Mouse (Mus musculus) right cerebral cortex, postnatal 4 days (tissue): ENCODE results near the gene Arf4.
"Not testable (repeated sequence)": the region's sequence is repeated elsewhere in the genome, so short reads cannot be mapped to it uniquely, and the experiment has no call there.

Experiments used
- DNase-seq: peaks from one replicate; pipeline ENCODE4 v3.0.0-alpha.2; 2022

The Arf4 gene

DNA sequence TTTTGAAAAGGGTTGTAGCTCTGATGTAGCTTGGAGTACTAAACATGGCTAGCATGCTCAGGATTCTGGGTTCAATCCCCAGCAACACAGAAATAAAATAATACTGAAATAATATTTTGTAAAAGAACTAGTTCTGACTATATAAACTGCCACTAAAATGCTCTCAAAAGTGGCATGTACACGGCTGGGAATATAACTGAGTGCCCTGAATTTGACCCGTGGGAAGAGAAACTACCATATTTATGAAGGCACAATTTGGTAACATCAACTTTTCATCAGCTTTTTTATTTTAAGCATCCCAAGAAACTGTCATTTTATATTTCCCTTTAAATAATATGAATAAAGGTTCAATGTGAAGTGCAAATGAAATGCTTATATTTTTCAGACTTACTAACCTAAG is 26.0 kb downstream of the Arf4 start:
- DNase-seq = no peak

DNA sequence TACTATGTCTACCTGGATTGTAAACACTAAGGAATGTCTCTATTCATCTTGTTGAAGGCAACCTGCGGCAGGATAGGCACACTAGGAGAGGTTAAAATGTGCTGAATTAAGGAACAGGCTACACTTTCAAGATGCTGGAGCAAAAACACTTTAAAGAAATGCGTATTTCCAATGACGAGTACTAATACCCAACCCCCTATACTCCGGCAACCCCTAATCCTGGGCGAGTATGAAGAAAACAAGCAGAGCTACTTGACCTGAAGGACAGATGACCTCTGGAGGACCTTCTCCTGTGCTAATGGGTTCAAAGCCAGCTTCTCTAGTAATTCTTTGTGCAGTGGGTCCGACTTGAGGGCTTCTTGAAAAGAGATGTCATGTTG is 30.1 kb downstream of the Arf4 start:
- DNase-seq = no peak

DNA sequence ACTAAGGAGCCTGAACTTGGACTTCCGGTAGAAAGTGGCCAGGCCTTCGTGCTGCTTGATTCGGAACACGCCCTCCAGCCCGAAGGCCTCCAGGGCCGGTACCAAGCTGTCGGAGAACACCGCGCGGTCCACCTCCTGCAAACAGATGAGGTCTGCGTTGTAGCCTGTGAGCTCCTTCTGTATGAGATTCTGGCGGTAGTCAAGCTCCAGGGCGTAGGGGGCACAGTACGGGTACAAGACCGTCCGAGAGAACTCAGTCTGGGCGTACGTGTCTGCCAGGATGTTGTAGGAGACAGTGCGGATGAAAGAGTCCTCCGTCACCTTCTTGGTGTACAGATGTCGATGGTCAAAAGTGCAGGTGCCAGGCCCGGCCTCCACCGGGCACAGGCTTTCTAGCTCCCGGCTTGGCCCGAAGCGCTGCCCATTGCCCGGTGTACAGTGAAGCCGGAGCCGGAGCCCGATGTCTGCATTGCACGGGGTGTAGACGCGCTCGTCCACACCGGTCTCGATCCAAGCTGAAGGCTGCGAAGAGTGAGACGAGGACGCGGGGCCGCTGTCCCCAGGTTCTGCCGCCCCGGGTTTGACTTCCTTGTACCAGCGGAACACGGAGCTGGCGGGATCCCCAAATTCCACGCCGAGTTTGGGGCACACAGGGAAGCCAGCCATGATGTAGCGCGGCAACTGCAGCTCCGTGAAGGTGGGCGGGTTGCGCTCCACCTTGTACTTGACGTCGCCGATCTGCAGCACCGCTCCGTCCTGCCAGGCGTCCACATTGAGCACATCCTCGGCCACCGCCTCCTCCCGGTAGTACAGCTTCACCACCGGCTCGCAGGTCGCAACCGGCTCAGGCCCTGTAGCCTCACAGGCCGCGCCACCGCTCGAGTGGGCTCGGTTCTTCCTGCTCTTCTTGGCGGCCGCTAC is 30.8 kb downstream of the Arf4 start:
- peak; percentile 39 for DNase-seq

DNA sequence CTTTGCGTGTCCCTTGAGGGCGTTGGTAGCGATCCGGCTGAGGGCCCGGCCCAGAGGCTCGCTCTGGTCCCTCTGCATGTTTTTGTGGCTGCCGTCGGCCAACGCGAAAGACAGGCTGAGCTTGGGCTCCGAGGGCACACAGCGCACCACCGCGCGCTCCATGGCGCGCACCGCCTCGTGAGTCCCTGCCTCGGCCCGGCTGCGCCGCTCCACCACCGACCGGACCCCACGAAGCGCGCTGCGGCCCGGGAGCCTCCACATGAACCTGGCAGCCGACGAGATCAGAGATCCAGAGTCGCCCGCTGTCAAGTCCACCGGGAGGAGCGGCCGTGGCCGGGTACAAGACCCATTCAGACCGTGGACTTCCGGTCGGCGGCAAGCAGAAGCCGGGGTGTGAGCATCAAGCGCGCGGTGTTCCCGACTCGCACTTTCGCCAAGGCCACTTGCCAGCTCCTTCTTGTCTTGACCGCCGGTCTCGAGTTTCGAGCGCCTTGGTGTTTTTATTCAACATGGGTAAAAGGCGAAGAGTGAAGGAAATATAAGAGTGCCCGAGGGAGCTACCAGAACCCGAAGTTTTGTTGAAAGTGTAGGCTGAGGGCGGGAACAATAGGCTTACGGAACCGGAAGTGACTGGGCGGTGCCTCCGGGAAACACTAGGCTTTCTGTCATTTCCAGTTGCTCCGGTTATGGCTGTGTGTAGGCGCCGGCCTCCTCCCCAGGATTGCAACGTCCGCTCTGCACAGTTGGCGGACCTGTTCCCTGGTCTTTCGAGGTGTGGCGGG is 31.6 kb downstream of the Arf4 start, which contains the start of gene Pde12:
Gene Pde12, minus strand, starts transcription at position 592 of the 782 bp plus-strand sequence.
- DNase-seq = peak; percentile 77

DNA sequence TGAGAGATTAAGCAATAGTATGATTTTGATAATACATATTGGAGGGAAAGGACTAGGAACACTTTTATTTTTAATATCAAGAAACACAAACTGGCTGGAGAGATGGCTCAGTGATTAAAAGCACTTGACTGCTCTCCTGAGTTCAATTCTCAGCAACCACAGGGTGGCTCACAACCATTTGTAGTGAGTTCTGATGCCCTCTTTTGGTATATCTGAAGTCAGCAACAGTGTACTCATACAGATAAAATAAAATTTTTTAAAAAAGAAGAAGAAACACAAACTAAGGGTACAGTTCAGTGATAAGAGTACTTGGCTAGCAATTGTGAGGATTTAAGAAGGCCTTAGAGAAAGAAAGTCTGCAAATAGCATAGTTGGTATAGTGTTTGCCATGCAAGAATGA is 33.1 kb downstream of the Arf4 start:
- DNase-seq = no peak

DNA sequence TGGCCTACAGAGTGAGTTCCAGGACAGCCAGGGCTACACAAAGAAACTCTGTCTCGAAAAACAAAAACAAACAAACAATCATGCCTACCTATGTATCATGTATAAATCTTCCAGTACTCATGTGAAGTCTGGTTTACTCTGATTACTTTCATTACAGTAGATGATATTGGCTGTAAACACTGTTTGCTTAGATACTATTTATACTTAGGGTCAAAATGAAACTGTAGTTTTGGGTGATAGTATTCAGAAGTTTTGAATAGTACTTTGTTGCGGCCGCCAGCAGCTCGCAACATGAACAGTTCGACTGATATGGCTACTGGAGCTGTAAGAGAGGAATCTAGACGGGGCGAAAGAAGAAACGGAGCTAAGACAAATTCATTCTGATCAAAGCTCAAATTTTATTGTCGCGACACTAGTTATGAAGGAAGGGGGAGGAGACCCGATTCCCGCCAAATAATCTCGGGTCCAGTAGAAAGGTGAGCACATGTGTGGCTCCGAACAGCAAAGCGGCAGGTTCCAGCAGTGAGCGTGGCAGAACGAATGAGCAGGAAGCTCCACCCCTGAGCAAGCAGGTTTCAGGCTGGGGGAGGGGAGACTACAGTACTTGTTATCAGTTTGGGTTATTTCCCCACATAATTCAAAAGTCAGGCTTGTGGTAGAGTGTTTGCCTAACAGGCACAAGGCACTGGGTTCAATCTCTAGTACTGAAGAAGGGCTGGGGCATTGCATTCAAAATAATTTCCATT is 34.2 kb downstream of the Arf4 start:
- not testable (repeated sequence) for DNase-seq

DNA sequence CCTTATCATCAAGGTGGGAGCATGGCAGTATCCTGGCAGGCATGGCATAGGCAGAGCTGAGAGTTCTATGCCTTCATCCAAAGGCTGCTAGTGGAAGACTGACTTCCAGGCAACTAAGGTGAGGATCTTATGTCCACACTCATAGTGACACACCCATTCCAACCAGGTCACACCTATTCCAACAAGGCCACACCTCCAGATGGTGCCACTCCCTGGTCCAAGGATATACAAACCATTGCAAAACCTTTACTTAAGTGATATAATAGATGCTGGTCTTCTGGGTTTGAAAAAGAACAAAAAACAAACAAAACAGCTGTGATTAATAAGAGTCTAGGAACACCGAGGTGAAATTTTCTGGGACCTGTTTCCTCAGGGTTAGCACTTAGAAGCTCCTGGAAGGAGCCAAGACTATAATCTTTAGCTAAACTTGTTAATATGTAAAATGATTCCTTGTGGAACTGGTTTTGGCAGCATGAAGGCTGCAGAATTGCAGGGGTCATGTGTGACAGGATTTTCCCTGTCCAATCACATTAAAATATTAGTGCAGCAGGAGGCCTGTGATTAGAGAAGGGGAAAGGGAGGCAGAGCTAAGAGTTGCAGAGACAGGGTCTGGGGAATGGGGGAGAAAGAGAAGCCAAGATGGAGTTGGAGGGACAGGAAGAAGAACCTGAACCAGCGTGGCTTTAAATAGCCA is 36.7 kb downstream of the Arf4 start:
- not testable (repeated sequence) for DNase-seq

DNA sequence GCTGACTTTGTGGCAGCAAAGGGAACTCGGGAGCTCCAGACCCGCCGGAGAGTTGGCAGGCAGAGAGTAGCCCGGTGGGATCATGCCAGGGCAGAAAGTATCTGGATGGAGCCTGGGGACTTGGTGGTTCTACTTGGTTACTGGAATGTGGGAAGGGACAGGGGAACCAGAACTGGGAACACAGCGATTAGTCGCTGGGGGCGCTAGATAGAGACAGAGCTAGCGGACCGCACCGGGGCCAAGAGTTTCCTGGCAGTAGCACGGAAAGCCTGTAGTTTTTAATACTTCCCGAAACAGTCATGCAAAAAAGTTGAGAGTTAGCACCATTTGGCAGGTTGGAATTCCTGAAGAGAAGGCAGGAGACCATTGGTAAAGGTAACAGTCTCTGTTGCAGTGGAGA is 37.5 kb downstream of the Arf4 start:
- DNase-seq = no peak

DNA sequence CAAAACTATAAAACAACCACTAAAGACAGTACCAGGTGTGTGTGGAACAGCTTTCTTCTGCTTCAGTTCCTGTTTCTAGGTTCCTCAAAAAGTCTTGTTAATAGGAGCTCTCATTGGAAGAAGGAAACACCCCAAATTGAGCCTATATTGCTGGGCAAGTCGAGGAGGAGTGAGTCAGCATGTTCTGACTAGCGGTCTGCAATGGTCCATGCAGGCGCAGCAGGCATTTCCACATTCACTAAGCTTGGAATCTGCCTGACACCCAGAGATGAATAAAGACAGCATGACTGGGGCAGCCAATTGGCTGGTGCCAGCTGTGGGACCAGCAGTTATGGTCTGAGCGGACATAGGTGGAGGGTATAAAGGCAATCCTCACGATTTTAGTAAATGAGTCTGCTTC is 37.9 kb downstream of the Arf4 start:
- DNase-seq = no peak

DNA sequence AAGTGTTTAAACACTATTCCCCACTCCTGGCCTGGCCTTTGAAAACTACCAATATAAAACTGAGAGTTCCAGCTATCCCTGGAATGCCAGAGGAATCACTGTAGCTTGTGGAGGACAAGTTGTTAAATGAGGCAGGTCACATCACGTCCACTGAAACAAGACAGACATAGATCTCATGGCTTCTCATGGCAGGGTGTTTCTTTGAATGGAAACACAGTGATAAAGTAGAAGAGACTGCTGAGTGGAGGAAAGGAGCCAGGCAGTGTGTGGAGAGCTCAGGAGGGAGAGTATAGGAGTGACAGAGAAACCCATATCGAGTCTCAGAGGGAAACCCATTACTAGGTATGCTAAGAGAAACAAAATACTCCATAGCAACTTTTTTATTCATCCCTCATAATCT is 52.9 kb downstream of the Arf4 start:
- DNase-seq = no peak

DNA sequence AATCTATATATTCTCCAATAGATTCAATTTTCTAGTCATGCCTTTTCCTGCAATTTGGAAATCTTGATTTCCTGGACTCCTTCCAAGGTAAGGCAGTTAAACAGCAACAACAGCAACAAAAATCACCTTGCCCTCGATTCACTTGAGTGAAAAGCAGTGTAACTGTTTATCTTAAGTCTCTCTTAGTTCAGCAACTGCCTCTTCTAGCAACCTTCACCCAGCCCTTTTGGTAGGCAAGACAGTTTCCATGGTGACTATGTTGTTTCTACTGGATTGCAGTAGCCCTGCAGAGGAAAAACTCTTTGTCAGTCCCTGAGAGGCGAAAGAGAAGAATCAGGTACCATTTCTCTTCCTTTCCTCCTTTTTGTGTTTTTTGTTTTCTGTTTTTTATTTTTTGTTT is 53.5 kb downstream of the Arf4 start:
- no peak for DNase-seq

DNA sequence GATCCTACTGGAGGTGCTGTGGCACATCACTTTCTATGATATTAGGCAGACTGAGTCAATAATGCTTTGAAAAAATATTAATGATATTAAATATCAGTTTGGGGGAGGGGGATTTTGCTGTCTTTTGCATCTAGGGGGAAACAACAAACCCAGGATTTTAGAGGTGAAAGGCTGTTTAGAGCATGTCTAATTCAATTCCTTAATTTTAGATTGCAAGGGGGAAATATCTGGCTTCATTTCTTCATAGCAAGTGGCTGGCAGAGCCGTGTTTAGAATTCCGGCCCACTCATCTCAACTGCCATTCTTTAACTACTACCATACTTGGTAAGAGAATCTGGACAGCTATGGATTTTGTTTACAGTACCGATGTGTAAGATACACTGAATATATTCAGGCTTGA is 55.1 kb downstream of the Arf4 start, which contains the start of gene Dnah12:
Gene Dnah12, plus strand, starts transcription at position 301 of the 400 bp plus-strand sequence.
- DNase-seq = no peak

DNA sequence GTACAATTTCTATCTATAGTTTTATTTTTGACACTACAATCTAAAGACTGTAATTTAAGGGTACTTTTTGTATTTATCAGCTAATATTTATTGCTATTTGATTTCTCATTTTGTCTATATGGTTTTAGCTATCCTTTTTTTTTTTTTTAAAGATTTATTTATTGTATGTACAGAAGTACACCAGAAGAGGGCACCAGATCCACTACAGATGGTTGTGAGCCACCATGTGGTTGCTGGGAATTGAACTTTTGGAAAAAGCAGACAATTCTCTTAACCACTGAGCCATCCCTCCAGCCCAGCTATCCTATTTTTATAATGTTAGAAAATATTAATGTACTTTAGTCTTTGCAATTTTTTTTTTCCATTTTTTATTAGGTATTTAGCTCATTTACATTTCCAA is 60.0 kb downstream of the Arf4 start:
- DNase-seq = no peak

DNA sequence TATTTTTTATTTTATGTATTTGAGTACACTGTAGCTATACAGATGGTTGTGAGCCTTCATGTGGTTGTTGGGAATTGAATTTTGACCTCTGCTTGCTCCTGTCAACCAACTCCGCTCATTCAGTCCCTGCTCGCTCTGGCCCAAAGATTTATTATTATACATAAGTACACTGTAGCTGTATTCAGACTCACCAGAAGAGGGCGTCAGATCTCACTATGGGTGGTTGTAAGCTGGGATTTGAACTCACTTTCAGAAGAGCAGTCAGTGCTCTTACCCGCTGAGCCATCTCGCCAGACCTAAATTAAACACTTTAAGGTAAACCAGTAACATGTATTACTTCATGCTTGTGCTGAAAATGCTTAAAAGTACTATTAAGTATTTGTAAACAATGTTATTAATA is 67.4 kb downstream of the Arf4 start:
- not testable (repeated sequence) for DNase-seq
